Mouse (Mus musculus): ENCODE results near the gene Sync. TPM values are rescaled to one million over a fixed set of nuclear protein-coding genes. Genes with fewer than 3 reads are reported as not detected.

Gene Sync
- polyA plus RNA-seq, 1 experiment from 2014 or later: 11.7 TPM

DNA sequence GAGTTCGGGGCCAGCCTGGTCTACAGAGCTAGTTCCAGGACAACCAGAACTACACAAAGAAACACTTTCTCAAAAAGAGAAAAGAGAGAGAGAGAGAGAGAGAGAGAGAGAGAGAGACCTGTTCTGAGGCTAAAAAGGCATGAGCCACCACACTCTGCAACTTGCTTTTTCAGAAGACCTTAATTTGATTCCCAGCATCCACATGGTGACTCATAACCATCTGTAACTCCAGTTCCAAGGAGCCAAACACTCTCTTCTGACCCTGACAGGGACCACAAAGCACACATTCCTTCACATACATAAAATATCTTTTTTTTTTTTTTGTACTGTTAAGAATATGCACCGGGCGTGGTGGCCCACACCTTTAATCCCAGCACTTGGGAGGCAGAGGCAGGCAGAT lies 32.8 kb upstream of the Sync start:
- WGBS: 87% methylated on average over 3 of the region's 3 CpGs
- Histone ChIP-seq H3K4me2 (ENCODE audit: low read depth, low read length) (no peak overlapping the region), H3K36me3 (ENCODE audit: control insufficient read depth, insufficient read depth, low read length) (no peaks in the 10 kb centered on the region), H3K9ac (ENCODE audit: low read depth, low read length) (no peak overlapping the region), H3K4me3 (ENCODE audit: low read depth, low read length) (no peak overlapping the region), H3K27me3 (replicated peaks; ENCODE audit: control insufficient read depth, insufficient read depth, low read length) (peaks cover 9% of the 10 kb centered on the region), H3K4me1 (ENCODE audit: control insufficient read depth, insufficient read depth, low read length) (peaks cover 18% of the 10 kb centered on the region), H3K27ac (replicated peaks; ENCODE audit: low read depth, low read length) (no peak overlapping the region), H3K9me3 (ENCODE audit: control insufficient read depth, low read length) (no peaks in the 10 kb centered on the region)
- no peak for ATAC-seq (ENCODE audit: low read depth)
- DNase-seq (ENCODE audit: low spot score): no peak

DNA sequence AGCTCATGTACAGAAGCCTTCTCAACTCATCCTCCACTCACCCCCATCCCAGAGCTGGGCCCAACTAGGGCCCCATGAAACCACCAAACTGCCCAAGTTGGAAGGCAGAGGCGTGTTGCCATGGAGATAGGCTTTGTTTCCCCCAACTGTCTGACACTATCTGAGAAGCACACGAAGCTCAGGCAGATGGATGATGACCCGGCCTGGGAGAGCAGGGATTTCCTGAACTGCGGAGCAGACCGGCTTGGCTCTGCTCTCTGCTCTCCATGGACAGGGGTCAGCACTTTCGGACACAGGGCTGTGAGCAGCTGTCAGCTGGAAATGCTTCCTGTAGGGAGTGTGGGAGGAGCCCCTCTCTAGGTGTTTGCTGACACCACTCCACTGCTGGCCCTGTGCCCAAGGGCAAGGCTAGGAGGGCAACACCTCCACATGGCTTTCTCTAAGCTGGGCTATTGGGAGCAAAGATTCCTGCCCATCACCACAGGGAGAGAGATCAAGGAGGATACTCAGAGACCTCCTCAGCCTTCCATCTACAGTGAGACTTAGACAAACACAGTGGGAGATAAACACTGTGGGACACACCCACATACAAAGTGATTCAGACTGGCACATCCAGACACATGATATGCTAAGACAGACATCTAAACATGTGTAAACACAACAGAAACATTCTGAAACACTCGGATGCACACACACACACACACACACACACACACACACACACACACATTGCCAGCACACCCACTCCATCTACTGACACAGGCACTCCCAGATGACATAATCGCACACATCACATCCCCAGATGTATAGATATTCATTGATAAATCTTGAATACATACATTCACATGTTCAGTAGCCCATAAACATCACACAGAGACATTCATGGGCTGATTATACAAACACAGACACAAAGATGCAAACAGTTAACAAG lies 30.7 kb upstream of the Sync start:
- Histone ChIP-seq H3K27ac (replicated peaks; ENCODE audit: low read depth, low read length) (0 out of 2 replicates have a peak overlapping the region, but pooled peaks have one; percentile 10), H3K4me3 (ENCODE audit: low read depth, low read length) (no peak overlapping the region)

DNA sequence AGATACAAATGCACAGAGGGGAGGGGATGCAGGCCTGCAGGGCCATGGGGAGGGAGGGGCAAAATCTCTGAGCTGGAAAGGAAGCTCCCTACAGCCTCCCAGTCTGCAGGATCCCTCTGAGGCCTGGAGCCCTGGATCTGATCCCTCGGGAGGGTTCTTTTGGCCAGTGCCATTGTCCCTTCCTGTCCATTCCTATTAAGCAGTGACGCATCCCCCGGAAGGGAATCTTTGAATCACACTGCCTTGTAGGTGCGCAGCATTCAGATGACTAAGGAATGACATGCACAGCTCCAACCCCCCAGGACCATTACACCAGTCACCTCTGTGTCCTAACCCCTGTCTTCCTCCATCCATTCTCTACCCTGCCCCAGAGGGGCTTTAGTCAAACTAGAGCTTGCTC lies 28.3 kb upstream of the Sync start:
- no peak overlapping the region for H3K4me3 ChIP-seq (ENCODE audit: low read depth, low read length)
- no peak overlapping the region for H3K9ac ChIP-seq (ENCODE audit: low read depth, low read length)
- H3K4me2 ChIP-seq (ENCODE audit: low read depth, low read length): no peak overlapping the region
- no peaks in the 10 kb centered on the region for H3K9me3 ChIP-seq (ENCODE audit: control insufficient read depth, low read length)
- 72% methylated on average over 4 of the region's 4 CpGs for WGBS
- no peaks in the 10 kb centered on the region for H3K27me3 ChIP-seq (replicated peaks; ENCODE audit: control insufficient read depth, insufficient read depth, low read length)
- H3K36me3 ChIP-seq (ENCODE audit: control insufficient read depth, insufficient read depth, low read length): no peaks in the 10 kb centered on the region
- no peak for DNase-seq (ENCODE audit: low spot score)
- ATAC-seq (ENCODE audit: low read depth): no peak
- peaks cover 11% of the 10 kb centered on the region for H3K4me1 ChIP-seq (ENCODE audit: control insufficient read depth, insufficient read depth, low read length)
- H3K27ac ChIP-seq (replicated peaks; ENCODE audit: low read depth, low read length): no peak overlapping the region

More for the DNA sequence above, 30.7 kb upstream of the Sync start:
- peak; percentile 58 for DNase-seq (ENCODE audit: low spot score)
- H3K36me3 ChIP-seq (ENCODE audit: control insufficient read depth, insufficient read depth, low read length): no peaks in the 10 kb centered on the region
- peaks cover 7% of the 10 kb centered on the region for H3K4me1 ChIP-seq (ENCODE audit: control insufficient read depth, insufficient read depth, low read length)
- H3K27me3 ChIP-seq (replicated peaks; ENCODE audit: control insufficient read depth, insufficient read depth, low read length): no peaks in the 10 kb centered on the region
- no peaks in the 10 kb centered on the region for H3K9me3 ChIP-seq (ENCODE audit: control insufficient read depth, low read length)
- WGBS: 28% methylated on average over 8 of the region's 8 CpGs
- H3K9ac ChIP-seq (ENCODE audit: low read depth, low read length): no peak overlapping the region
- ATAC-seq (ENCODE audit: low read depth): peak; percentile 38
- H3K4me2 ChIP-seq (ENCODE audit: low read depth, low read length): no peak overlapping the region

DNA sequence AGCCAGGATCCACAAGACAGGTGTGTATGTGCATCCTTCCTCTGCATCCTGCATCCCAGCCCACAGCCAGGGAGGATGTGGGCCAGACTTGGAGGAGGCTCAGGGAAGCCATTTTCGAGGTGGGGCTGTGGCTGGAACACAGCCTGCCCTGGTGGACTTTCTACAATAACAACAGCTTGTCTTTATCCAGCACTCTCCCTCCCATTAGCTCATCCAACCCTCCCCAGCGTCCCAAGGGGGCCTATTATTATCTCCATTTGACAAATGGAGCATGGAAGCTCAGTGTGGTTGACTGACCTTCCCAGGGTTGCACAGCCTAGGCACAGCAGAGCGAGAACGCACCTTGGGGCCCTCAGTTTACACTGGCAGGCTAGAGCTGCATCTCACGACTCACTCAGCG lies 26.7 kb upstream of the Sync start:
- Histone ChIP-seq H3K4me1 (ENCODE audit: control insufficient read depth, insufficient read depth, low read length) (peaks cover 11% of the 10 kb centered on the region), H3K4me3 (ENCODE audit: low read depth, low read length) (no peak overlapping the region), H3K36me3 (ENCODE audit: control insufficient read depth, insufficient read depth, low read length) (no peaks in the 10 kb centered on the region), H3K27me3 (replicated peaks; ENCODE audit: control insufficient read depth, insufficient read depth, low read length) (no peaks in the 10 kb centered on the region), H3K9ac (ENCODE audit: low read depth, low read length) (no peak overlapping the region), H3K27ac (replicated peaks; ENCODE audit: low read depth, low read length) (no peak overlapping the region), H3K9me3 (ENCODE audit: control insufficient read depth, low read length) (no peaks in the 10 kb centered on the region), H3K4me2 (ENCODE audit: low read depth, low read length) (no peak overlapping the region)
- DNase-seq (ENCODE audit: low spot score) (no peak), ATAC-seq (ENCODE audit: low read depth) (peak; percentile 15)
- WGBS: 10% methylated on average over 6 of the region's 6 CpGs

DNA sequence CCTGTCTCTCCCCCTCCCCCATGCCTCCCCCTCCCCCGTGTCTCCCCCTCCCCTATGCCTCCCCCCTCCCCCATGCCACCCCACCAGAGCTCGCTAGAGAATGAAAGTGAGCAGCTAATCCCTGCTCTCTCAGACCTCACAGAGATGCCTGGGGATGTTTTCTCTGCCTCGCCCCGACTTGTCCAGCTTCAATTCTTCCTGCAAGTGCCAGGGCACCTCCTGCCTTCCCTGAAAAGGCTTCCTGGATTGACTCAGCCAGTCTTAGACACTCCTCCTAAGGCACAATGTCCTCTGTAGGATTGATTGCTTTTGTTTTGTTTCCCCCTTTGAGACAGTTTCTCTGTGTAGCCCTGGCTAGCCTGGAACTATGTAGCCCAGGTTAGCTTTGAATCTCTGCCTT lies 26.2 kb upstream of the Sync start, which contains the start of gene C77080:
Gene C77080, minus strand, starts transcription at position 209 of the 400 bp plus-strand sequence.
- no peak within 1 kb of the TSS for H3K27ac ChIP-seq (replicated peaks; ENCODE audit: low read depth, low read length)
- no peak within 1 kb of the TSS for H3K4me2 ChIP-seq (ENCODE audit: low read depth, low read length)
- no peaks in the 10 kb centered on the region for H3K27me3 ChIP-seq (replicated peaks; ENCODE audit: control insufficient read depth, insufficient read depth, low read length)
- H3K36me3 ChIP-seq (ENCODE audit: control insufficient read depth, insufficient read depth, low read length): no peaks in the 10 kb centered on the region
- H3K9me3 ChIP-seq (ENCODE audit: control insufficient read depth, low read length): no peaks in the 10 kb centered on the region
- no peak within 1 kb of the TSS for H3K4me3 ChIP-seq (ENCODE audit: low read depth, low read length)
- DNase-seq (ENCODE audit: low spot score) (no peak), ATAC-seq (ENCODE audit: low read depth) (no peak)
- H3K9ac ChIP-seq (ENCODE audit: low read depth, low read length): no peak within 1 kb of the TSS
- WGBS: 6% methylated on average over 2 of the region's 4 CpGs
- peaks cover 10% of the 10 kb centered on the region for H3K4me1 ChIP-seq (ENCODE audit: control insufficient read depth, insufficient read depth, low read length)

DNA sequence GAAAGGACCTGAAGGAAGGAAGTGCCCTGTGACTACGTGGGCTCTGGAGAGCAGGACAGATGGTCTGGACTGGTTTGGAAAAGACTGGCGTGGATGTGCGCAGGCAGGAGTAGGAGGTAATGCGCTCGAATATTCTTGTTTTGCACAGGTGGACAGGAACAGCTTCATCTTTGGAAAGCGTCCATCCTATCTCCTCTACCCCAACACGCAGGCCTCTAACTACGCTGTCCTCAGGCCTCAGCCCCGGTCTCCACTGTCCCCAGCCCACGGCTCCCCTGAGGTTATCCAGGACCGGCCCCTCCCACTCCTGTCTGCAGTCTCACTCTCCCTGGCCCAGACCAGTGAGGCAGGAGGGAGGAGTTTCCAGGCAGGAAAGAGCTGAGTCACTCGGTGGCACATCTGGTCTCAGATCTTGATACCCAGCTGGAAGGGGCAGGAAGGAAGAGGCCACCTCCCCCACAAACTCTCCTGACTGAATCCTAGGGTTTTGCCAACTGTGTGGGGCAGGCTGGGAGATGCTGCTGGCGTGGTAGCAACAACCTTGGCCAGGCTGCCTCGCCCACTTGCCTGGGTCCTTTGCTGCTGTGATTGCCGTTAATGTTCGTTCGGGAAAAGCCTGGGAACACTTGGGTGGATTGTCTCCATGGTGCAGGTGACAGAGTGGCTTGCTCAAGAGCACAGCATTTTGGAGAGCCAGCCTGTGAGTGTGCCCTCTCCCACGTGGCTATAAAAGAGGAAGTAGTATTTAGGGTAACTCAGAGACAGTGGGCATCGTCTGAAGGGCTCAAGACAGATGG lies 24.0 kb upstream of the Sync start:
- Histone ChIP-seq H3K9me3 (ENCODE audit: control insufficient read depth, low read length) (no peaks in the 10 kb centered on the region), H3K27me3 (replicated peaks; ENCODE audit: control insufficient read depth, insufficient read depth, low read length) (no peaks in the 10 kb centered on the region), H3K4me3 (ENCODE audit: low read depth, low read length) (no peak overlapping the region), H3K4me2 (ENCODE audit: low read depth, low read length) (0 out of 2 replicates have a peak overlapping the region, but pooled peaks have one; percentile 10), H3K36me3 (ENCODE audit: control insufficient read depth, insufficient read depth, low read length) (no peaks in the 10 kb centered on the region), H3K9ac (ENCODE audit: low read depth, low read length) (no peak overlapping the region), H3K4me1 (ENCODE audit: control insufficient read depth, insufficient read depth, low read length) (0 out of 2 replicates have a peak, but pooled peaks cover 4% of the 10 kb centered on the region), H3K27ac (replicated peaks; ENCODE audit: low read depth, low read length) (0 out of 2 replicates have a peak overlapping the region, but pooled peaks have one; percentile 10)
- ATAC-seq (ENCODE audit: low read depth) (peak; percentile 83), DNase-seq (ENCODE audit: low spot score) (peak; percentile 75)
- 26% methylated on average over 19 of the region's 19 CpGs for WGBS

DNA sequence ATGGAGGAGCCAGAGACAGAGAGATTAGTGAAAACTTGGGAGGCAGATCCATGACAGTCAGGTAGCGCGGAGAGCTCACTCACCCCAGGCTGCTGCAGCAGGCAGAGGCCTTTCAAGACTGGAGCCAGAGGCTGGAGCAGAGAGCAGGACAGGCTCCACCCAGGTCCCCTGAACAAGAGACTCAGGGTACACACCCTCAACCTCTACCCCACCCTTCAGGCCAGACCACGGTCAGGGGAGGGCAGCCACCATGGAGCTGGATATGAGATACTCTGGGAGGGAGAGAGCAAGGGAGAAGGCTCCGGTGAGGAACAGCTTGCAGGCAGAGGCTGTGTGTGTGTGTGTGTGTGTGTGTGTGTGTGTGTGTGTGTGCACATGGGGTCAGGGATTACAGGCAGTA lies 21.2 kb upstream of the Sync start:
- Histone ChIP-seq H3K4me3 (ENCODE audit: low read depth, low read length) (no peak overlapping the region), H3K36me3 (ENCODE audit: control insufficient read depth, insufficient read depth, low read length) (no peaks in the 10 kb centered on the region), H3K27ac (replicated peaks; ENCODE audit: low read depth, low read length) (no peak overlapping the region), H3K9ac (ENCODE audit: low read depth, low read length) (no peak overlapping the region), H3K4me2 (ENCODE audit: low read depth, low read length) (no peak overlapping the region), H3K9me3 (ENCODE audit: control insufficient read depth, low read length) (no peaks in the 10 kb centered on the region), H3K4me1 (ENCODE audit: control insufficient read depth, insufficient read depth, low read length) (0 out of 2 replicates have a peak, but pooled peaks cover 4% of the 10 kb centered on the region), H3K27me3 (replicated peaks; ENCODE audit: control insufficient read depth, insufficient read depth, low read length) (no peaks in the 10 kb centered on the region)
- DNase-seq (ENCODE audit: low spot score): no peak
- WGBS: 63% methylated on average over 4 of the region's 4 CpGs
- no peak for ATAC-seq (ENCODE audit: low read depth)

DNA sequence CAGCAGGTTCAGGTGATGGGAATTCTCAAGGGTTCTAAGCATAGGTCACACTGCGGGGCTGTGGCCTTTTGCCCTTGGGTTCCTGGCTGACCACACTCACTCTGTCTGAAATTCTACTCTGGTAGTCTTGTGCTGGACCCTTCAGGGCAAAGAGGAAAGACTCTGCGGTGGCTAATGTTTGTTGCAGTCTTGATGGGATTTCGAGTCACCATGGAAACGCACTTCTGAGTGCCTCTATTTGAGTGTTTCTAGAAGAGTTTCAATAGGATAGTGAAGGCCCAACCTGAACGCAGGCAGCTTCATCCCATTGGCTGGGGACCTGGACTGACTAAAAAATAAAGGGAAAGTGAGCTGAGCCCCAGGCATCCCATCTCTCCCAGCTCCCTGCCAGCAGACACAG lies 20.6 kb upstream of the Sync start:
- Histone ChIP-seq H3K9me3 (ENCODE audit: control insufficient read depth, low read length) (no peaks in the 10 kb centered on the region), H3K4me1 (ENCODE audit: control insufficient read depth, insufficient read depth, low read length) (0 out of 2 replicates have a peak, but pooled peaks cover 4% of the 10 kb centered on the region), H3K4me2 (ENCODE audit: low read depth, low read length) (no peak overlapping the region), H3K4me3 (ENCODE audit: low read depth, low read length) (no peak overlapping the region), H3K27ac (replicated peaks; ENCODE audit: low read depth, low read length) (no peak overlapping the region), H3K36me3 (ENCODE audit: control insufficient read depth, insufficient read depth, low read length) (no peaks in the 10 kb centered on the region), H3K9ac (ENCODE audit: low read depth, low read length) (no peak overlapping the region), H3K27me3 (replicated peaks; ENCODE audit: control insufficient read depth, insufficient read depth, low read length) (no peaks in the 10 kb centered on the region)
- 70% methylated on average over 5 of the region's 5 CpGs for WGBS
- no peak for DNase-seq (ENCODE audit: low spot score)
- no peak for ATAC-seq (ENCODE audit: low read depth)

Measured in embryonic facial prominence, embryonic 14.5 days (tissue).